25 mouse cellular contexts compared by ENCODE assay signal in the genomic region with DNA sequence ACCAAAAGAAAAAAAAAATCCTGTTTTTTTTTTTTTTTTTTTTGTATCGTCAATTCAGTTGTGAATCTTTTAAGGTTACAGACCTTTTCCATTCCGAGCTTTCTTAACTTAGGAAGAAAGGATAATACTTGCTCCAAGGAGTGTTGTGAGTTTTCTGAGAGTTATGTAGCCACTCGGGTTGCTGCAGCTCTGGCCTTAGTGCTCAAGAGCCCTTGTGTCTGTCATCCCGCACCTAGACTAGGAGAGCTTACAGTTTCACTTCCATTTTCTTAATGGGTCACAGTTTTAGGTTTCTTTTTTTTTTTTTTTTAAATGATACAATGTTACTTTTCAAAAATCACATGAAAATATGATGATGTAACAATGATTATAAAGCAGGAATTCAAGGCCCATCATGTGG. TPM values are rescaled to one million over a fixed set of nuclear protein-coding genes. Genes with fewer than 3 reads are reported as not detected.
DNase-seq lines count a peak whose midpoint lies in the region; ATAC-seq and TF ChIP-seq lines count a peak whose summit lies in the region.
"Had no signal": no experiment of that assay in that cellular context is flagged by ENCODE, and none has a peak within 500 bp of the region (broad histone marks: within the 10 kb centered on the region; RNA-seq: fewer than 3 reads in every experiment).

No protein-coding gene starts in this region.

- H3K79me2 ChIP-seq in CH12.LX (replicated peaks; ENCODE audit: control insufficient read depth, extremely low read depth, insufficient read depth, poor library complexity, severe bottlenecking), result peaks cover 55% of the 10 kb centered on the region

- peak; percentile 41 for DNase-seq in lung, postnatal 0 days (ENCODE audit: low spot score)
- DNase-seq in lung, adult 18-20 months, result no peak
- DNase-seq in CH12.LX (ENCODE audit: extremely low read depth), result peak; percentile 68
- DNase-seq in induced T-regulatory cell, adult 2 months (ENCODE audit: low read depth), result peak; percentile 70
- DNase-seq in splenic B cell, adult 2 months (ENCODE audit: low read depth, low spot score), result peak; percentile 76
- DNase-seq in thymus, postnatal 10 days (ENCODE audit: low spot score in 2 of 2), result no peak
- no peak for DNase-seq in kidney, postnatal 36 days
- no peak for DNase-seq in kidney, postnatal 25 days
- DNase-seq: adrenal gland, postnatal 36 days; cerebellum, adult 2 months; gastrocnemius, postnatal 10 days; heart, adult 2 months; heart, postnatal 4 days; kidney, adult 18-20 months; lung, adult 2 months; thymus, postnatal 14 days had no signal

- no peaks in the 10 kb centered on the region for H3K36me3 ChIP-seq in lung, postnatal 0 days (ENCODE audit: insufficient read depth, low read length)
- H3K36me3 ChIP-seq in CH12.LX (replicated peaks in 1 of 2; ENCODE audit: control insufficient read depth in 1 of 2, insufficient read depth in 1 of 2, low read length in 1 of 2), result peaks cover 3 to 26% of the 10 kb centered on the region in 2 experiments
- no peaks in the 10 kb centered on the region for H3K36me3 ChIP-seq in splenic B cell, adult 2 months (ENCODE audit: control insufficient read depth, insufficient read depth, low read length, poor library complexity, severe bottlenecking)
- H3K36me3 ChIP-seq: forebrain, embryonic 12.5 days; heart, embryonic 15.5 days; midbrain, embryonic 13.5 days; neural tube, embryonic 13.5 days had no signal

- no peaks in the 10 kb centered on the region for H3K27me3 ChIP-seq in lung, postnatal 0 days (replicated peaks; ENCODE audit: insufficient read depth, low read length)
- no peaks in the 10 kb centered on the region for H3K27me3 ChIP-seq in CH12.LX (replicated peaks)
- H3K27me3 ChIP-seq in splenic B cell, adult 2 months (ENCODE audit: control insufficient read depth, insufficient read depth, low read length, poor library complexity, severe bottlenecking), result no peaks in the 10 kb centered on the region
- H3K27me3 ChIP-seq: forebrain, embryonic 12.5 days; heart, embryonic 15.5 days; midbrain, embryonic 13.5 days; neural tube, embryonic 13.5 days; Patski had no signal

- no peak for ATAC-seq in lung, postnatal 0 days
- ATAC-seq: hindbrain, postnatal 0 days; midbrain, embryonic 13.5 days; Patski had no signal

- H3K9me3 ChIP-seq in lung, postnatal 0 days (ENCODE audit: low read length), result no peaks in the 10 kb centered on the region
- no peaks in the 10 kb centered on the region for H3K9me3 ChIP-seq in CH12.LX (replicated peaks; ENCODE audit: low read length)
- H3K9me3 ChIP-seq: embryonic facial prominence, embryonic 10.5 days; forebrain, embryonic 12.5 days; heart, embryonic 15.5 days; midbrain, embryonic 13.5 days; neural tube, embryonic 13.5 days had no signal

- no peak for TF ChIP-seq RAD21 in CH12.LX (IDR thresholded peaks at IDR 0.05; ENCODE audit: low read depth, low read length)

- WGBS in lung, postnatal 0 days, result 58% methylated on average over 4 of the region's 4 CpGs

- H3K4me3 ChIP-seq in lung, postnatal 0 days (ENCODE audit: low read depth, low read length), result no peak overlapping the region
- peak overlapping the region in 1 of 3 experiments; percentile 29 for H3K4me3 ChIP-seq in CH12.LX (replicated peaks in 1 of 3; ENCODE audit: low read depth in 2 of 3, low read length in 2 of 3, poor library complexity in 1 of 3)
- H3K4me3 ChIP-seq: embryonic facial prominence, embryonic 10.5 days; forebrain, embryonic 12.5 days; heart, adult 2 months; heart, embryonic 15.5 days; midbrain, embryonic 13.5 days; neural tube, embryonic 13.5 days had no signal

- dilution Hi-C loops in CH12.LX (cut with MboI; ENCODE audit: extremely low pct_ligation_motif_present, extremely low pct_unique_long_range_greater_than_20kb, low sequenced_read_pairs), result no loop called here

- no peaks in the 10 kb centered on the region for H3K4me1 ChIP-seq in lung, postnatal 0 days (ENCODE audit: insufficient read depth, low read depth, low read length)
- peaks cover 6 to 79% of the 10 kb centered on the region in 2 experiments; a peak in 3 of 4 replicates for H3K4me1 ChIP-seq in CH12.LX (ENCODE audit: control insufficient read depth in 1 of 2, insufficient read depth in 2 of 2)
- H3K4me1 ChIP-seq: embryonic facial prominence, embryonic 10.5 days; forebrain, embryonic 12.5 days had no signal

- no peak for TF ChIP-seq POLR2A in CH12.LX (IDR thresholded peaks at IDR 0.05; ENCODE audit: low read depth, low read length)

- TF ChIP-seq CTCF in lung, postnatal 0 days (IDR thresholded peaks at IDR 0.05), result no peak
- no peak for TF ChIP-seq CTCF in CH12.LX (conservative IDR thresholded peaks at IDR 0.05 in 1 of 2, IDR thresholded peaks at IDR 0.05 in 1 of 2; ENCODE audit: low read depth in 2 of 2, low read length in 2 of 2)

- H3K27ac ChIP-seq in lung, postnatal 0 days (ENCODE audit: low read length), result no peak overlapping the region
- H3K27ac ChIP-seq in CH12.LX (ENCODE audit: insufficient read depth, low read depth), result peak overlapping the region; percentile 73
- H3K27ac ChIP-seq: embryonic facial prominence, embryonic 10.5 days; forebrain, embryonic 12.5 days; heart, adult 2 months; heart, embryonic 15.5 days; hindbrain, postnatal 0 days; kidney, postnatal 0 days; midbrain, embryonic 13.5 days; neural tube, embryonic 13.5 days had no signal

- no peak for TF ChIP-seq EP300 in lung, postnatal 0 days (IDR thresholded peaks at IDR 0.05)
- peak; percentile 94 for TF ChIP-seq EP300 in CH12.LX (IDR thresholded peaks at IDR 0.05; ENCODE audit: low read length)

- no peak overlapping the region for H3K9ac ChIP-seq in lung, postnatal 0 days (replicated peaks; ENCODE audit: low read depth)
- peak overlapping the region; percentile 80; the same call in 1 of the 2 replicates for H3K9ac ChIP-seq in CH12.LX (ENCODE audit: insufficient read depth, low read depth)
- H3K9ac ChIP-seq: forebrain, embryonic 12.5 days; heart, embryonic 15.5 days; midbrain, embryonic 13.5 days; neural tube, embryonic 13.5 days had no signal

- H3K4me2 ChIP-seq in lung, postnatal 0 days (replicated peaks; ENCODE audit: low read depth, low read length), result no peak overlapping the region
- peak overlapping the region; percentile 82 for H3K4me2 ChIP-seq in CH12.LX (ENCODE audit: insufficient read depth, low read depth, poor library complexity, severe bottlenecking)
- H3K4me2 ChIP-seq: forebrain, embryonic 12.5 days; heart, embryonic 15.5 days; liver, embryonic 11.5 days; midbrain, embryonic 13.5 days; neural tube, embryonic 13.5 days had no signal

- in situ Hi-C loops in CH12.LX (cut with MboI; ENCODE audit: low pct_ligation_motif_present, low pct_unique_long_range_greater_than_20kb, low sequenced_read_pairs), result no loop called here

TF ChIP-seq in CH12.LX, 34 proteins besides CTCF, POLR2A, EP300 and RAD21 (continues in another document):
- TF ChIP-seq PAX5 (IDR thresholded peaks at IDR 0.05; ENCODE audit: low read length) (no peak), MAX (IDR thresholded peaks at IDR 0.05; ENCODE audit: low read length) (0 out of 2 replicates have a peak, but pooled peaks have one; percentile 28), USF1 (IDR thresholded peaks at IDR 0.05; ENCODE audit: low read depth, low read length) (no peak), USF2 (conservative IDR thresholded peaks at IDR 0.05; ENCODE audit: low read depth, low read length) (no peak), UBTF (IDR thresholded peaks at IDR 0.05; ENCODE audit: low read depth, low read length) (no peak), KAT2A (IDR thresholded peaks at IDR 0.05; ENCODE audit: insufficient replicate concordance, low read length) (no peak), TBP (conservative IDR thresholded peaks at IDR 0.05; ENCODE audit: low read depth, low read length) (peak; percentile 61; the same call in 1 of the 2 replicates), CHD2 (IDR thresholded peaks at IDR 0.05; ENCODE audit: low read length) (no peak; the same call in 1 of the 2 replicates), MYC (IDR thresholded peaks at IDR 0.05; ENCODE audit: low read depth, low read length) (no peak), SMC3 (IDR thresholded peaks at IDR 0.05; ENCODE audit: low read depth, low read length) (no peak), NRF1 (IDR thresholded peaks at IDR 0.05; ENCODE audit: low read depth, low read length) (no peak), IRF4 (IDR thresholded peaks at IDR 0.05; ENCODE audit: low read depth, low read length) (peak; percentile 96), GABPA (IDR thresholded peaks at IDR 0.05; ENCODE audit: insufficient replicate concordance, low read depth, low read length) (no peak), MXI1 (IDR thresholded peaks at IDR 0.05; ENCODE audit: low read depth, low read length) (no peak), ETS1 (conservative IDR thresholded peaks at IDR 0.05; ENCODE audit: low read depth, low read length) (peak; percentile 63), RCOR1 (conservative IDR thresholded peaks at IDR 0.05; ENCODE audit: low read depth, low read length) (peak; percentile 63; the same call in 1 of the 2 replicates), ZNF384 (IDR thresholded peaks at IDR 0.05; ENCODE audit: low read depth, low read length) (peak; percentile 97), JUN (IDR thresholded peaks at IDR 0.05; ENCODE audit: insufficient read depth, low read depth, low read length) (no peak; the same call in 1 of the 2 replicates), BHLHE40 (IDR thresholded peaks at IDR 0.05; ENCODE audit: low read depth, low read length) (peak; percentile 35; the same call in 1 of the 2 replicates), POLR2AphosphoS2 (IDR thresholded peaks at IDR 0.05; ENCODE audit: low read depth, low read length) (no peak), NELFE (IDR thresholded peaks at IDR 0.05; ENCODE audit: low read depth, low read length) (no peak), HCFC1 (IDR thresholded peaks at IDR 0.05; ENCODE audit: low read depth, low read length) (no peak), TCF12 (IDR thresholded peaks at IDR 0.05; ENCODE audit: low read depth, low read length) (peak; percentile 58), ZC3H11A (IDR thresholded peaks at IDR 0.05; ENCODE audit: low read depth, low read length) (no peak), MAZ (IDR thresholded peaks at IDR 0.05; ENCODE audit: low read depth, low read length) (no peak), MEF2A (IDR thresholded peaks at IDR 0.05; ENCODE audit: borderline replicate concordance, low read depth, low read length) (peak; percentile 62), ZMIZ1 (IDR thresholded peaks at IDR 0.05; ENCODE audit: low read depth, low read length) (no peak), MAFK (IDR thresholded peaks at IDR 0.05; ENCODE audit: insufficient replicate concordance, low read length) (no peak), ELF1 (IDR thresholded peaks at IDR 0.05; ENCODE audit: low read depth, low read length) (no peak), SIN3A (IDR thresholded peaks at IDR 0.05; ENCODE audit: low read length) (no peak)

RNA-seq across cellular contexts. Expression of gene Fbxw7, which starts 12.5 kb away (rescaled TPM):
- polyA plus RNA-seq in lung, postnatal 0 days (2015; fragmentation: Nextera tagmentation; extraction: Ambion mirVana), result 8.2 and 8.6 TPM in 2 replicates
- 28.5 and 32.5 TPM in 2 replicates for total RNA-seq in CH12.LX (2012; rRNA removed)
- total RNA-seq in CH12.LX (2014; rRNA removed), result 29.8 and 32.6 TPM in 2 replicates
- polyA plus RNA-seq in CH12.LX (2012; ENCODE audit: insufficient read length, low read depth), result 28.4 and 31.3 TPM in 2 replicates

Comparison
In these comparisons a context has a peak if more than half of its experiments do, and no peak if none do; other contexts are left out.
1. DNase-seq: peak in lung, postnatal 0 days (single experiment), CH12.LX (single experiment), induced T-regulatory cell, adult 2 months (single experiment) and splenic B cell, adult 2 months (single experiment); none in lung, adult 18-20 months (0 of 2), thymus, postnatal 10 days (0 of 2), kidney, postnatal 36 days (0 of 2) and kidney, postnatal 25 days (0 of 2).